Mouse (Mus musculus): ENCODE results near the gene Fam78a.
"Not testable (repeated sequence)": the region's sequence is repeated elsewhere in the genome, so short reads cannot be mapped to it uniquely, and the experiment has no call there.

Gene Fam78a

GRCm38 (mm10) chr2:32043836-32044235, 40.8 kb downstream of the Fam78a start:
- DNase-seq (ENCODE audit: low read depth, low spot score), result no peak

GRCm38 (mm10) chr2:32041087-32041486, 43.6 kb downstream of the Fam78a start:
- no peak for DNase-seq (ENCODE audit: low read depth, low spot score)

GRCm38 (mm10) chr2:32040646-32041045, 44.0 kb downstream of the Fam78a start:
- DNase-seq (ENCODE audit: low read depth, low spot score), result not testable (repeated sequence)

- DNase-seq (ENCODE audit: low read depth, low spot score), result peak; percentile 93
Observed at GRCm38 (mm10) chr2:32038661-32039081, 46.0 kb downstream of the Fam78a start.

- DNase-seq (ENCODE audit: low read depth, low spot score), result peak; percentile 33
Observed at GRCm38 (mm10) chr2:32037279-32037858, 47.3 kb downstream of the Fam78a start.

GRCm38 (mm10) chr2:32034206-32034605, 50.5 kb downstream of the Fam78a start:
- no peak for DNase-seq (ENCODE audit: low read depth, low spot score)

GRCm38 (mm10) chr2:32033436-32033835, 51.2 kb downstream of the Fam78a start:
- peak; percentile 27 for DNase-seq (ENCODE audit: low read depth, low spot score)

- peak; percentile 78 for DNase-seq (ENCODE audit: low read depth, low spot score)
Observed at GRCm38 (mm10) chr2:32029636-32030035, 55.0 kb downstream of the Fam78a start.

- DNase-seq (ENCODE audit: low read depth, low spot score), result no peak
Observed at GRCm38 (mm10) chr2:32024372-32024771, 60.3 kb downstream of the Fam78a start.

- no peak for DNase-seq (ENCODE audit: low read depth, low spot score)
Observed at GRCm38 (mm10) chr2:32020229-32020628, 64.4 kb downstream of the Fam78a start.

GRCm38 (mm10) chr2:32019704-32020103, 65.0 kb downstream of the Fam78a start:
- no peak for DNase-seq (ENCODE audit: low read depth, low spot score)

GRCm38 (mm10) chr2:32008716-32009115, 75.9 kb downstream of the Fam78a start:
- DNase-seq (ENCODE audit: low read depth, low spot score), result no peak

GRCm38 (mm10) chr2:32008311-32008710, 76.3 kb downstream of the Fam78a start:
- DNase-seq (ENCODE audit: low read depth, low spot score), result no peak

Data from brain, adult 2 months (tissue).